Mouse (Mus musculus) gastrocnemius, postnatal 14 days (tissue): ENCODE results near the gene Mb21d2. TPM values are rescaled to one million over a fixed set of nuclear protein-coding genes. Genes with fewer than 3 reads are reported as not detected.

Experiments used
- DNase-seq: peaks from one replicate; pipeline ENCODE4 v3.0.0; 2021; ENCODE audit warnings: mixed read lengths
- intact Hi-C: fragments of 180-260 bp; cut with DNase I; formaldehyde crosslinking; loops from one replicate; pipeline ENCODE4 v1.15.1; 2025; ENCODE audit warnings: low total_unique reads
- total RNA-seq, 2 experiments: library from RNA; stranded (reverse); gene quantifications; 2 replicates each; pipeline ENCODE4 v1.2.3; 2021

Gene Mb21d2
- total RNA-seq, 2 experiments from 2014 or later = 6.2 to 7.1 TPM

- intact Hi-C loops = loop anchor here (10.0 kb wide), 1 partner anchor 54 kb away; the partner anchor contains the start of gene Mb21d2
These were observed 58.6 kb downstream of the Mb21d2 start for GRCm38 (mm10) chr16:28870860-28871259.

DNA sequence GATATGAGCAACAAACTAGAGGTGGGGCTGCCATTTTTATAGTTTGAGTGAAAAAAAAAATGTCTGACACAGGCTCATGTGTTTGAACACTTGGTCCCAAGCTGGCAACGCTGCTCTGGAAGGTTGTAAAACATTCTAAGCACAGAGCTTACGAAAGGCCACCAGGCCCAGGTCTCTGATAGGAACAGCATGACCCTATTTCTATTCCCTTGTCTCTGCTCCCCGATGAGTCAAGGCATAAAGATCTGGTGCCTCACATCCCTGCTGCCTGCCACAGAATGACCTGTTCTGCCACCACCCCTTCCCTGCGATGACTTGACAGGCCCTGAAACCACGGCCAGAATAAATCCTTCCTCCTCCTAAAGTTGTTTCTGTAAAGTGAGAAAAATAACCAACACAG is 59.0 kb downstream of the Mb21d2 start:
- DNase-seq = no peak
- intact Hi-C loops = loop anchor here (10.0 kb wide), 1 partner anchor 54 kb away; the partner anchor contains the start of gene Mb21d2

More at GRCm38 (mm10) chr16:28870860-28871259, 58.6 kb downstream of the Mb21d2 start:
- DNase-seq = no peak

GRCm38 (mm10) chr16:28868864-28869263 is 60.6 kb downstream of the Mb21d2 start:
- intact Hi-C loops = no loop called here
- DNase-seq = no peak

DNA sequence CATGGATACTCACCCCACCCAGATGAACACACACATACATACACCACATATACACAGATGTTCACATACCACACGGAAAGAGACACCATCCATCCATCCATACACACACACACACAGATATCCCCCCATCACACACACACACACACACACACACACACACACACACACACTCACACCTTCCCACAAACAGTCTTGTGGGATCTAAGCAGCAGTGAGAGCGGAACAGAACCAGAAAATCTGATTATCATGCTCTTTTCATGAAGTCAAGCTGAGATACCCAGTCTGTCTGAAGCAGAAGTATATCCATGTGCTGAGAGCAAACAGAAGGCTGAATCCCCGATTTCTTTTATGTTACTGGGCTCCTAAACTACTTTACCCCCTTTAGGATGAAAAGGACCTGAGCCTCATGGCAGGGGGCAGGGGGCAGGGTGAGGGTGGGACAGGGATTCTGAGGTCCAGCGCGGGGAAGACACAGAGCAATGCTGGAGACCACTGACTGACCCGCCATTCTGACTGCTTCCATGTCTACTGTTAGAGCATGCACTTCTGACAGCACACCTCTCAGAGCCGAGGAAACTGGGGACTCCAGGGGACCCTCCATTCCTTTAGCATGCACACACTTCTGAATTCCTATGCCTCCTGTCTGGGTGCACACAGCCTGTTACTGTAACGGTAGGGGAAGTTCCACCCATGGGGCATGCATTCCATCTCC is 62.7 kb downstream of the Mb21d2 start:
- DNase-seq = no peak
- intact Hi-C loops = no loop called here

- intact Hi-C loops = no loop called here
- no peak for DNase-seq
These were observed 65.9 kb downstream of the Mb21d2 start for GRCm38 (mm10) chr16:28863616-28864015.

- intact Hi-C loops = no loop called here
- DNase-seq = no peak
These were observed 67.4 kb downstream of the Mb21d2 start for GRCm38 (mm10) chr16:28862093-28862492.

GRCm38 (mm10) chr16:28859678-28860077 is 69.8 kb downstream of the Mb21d2 start:
- DNase-seq = no peak
- intact Hi-C loops = no loop called here

DNA sequence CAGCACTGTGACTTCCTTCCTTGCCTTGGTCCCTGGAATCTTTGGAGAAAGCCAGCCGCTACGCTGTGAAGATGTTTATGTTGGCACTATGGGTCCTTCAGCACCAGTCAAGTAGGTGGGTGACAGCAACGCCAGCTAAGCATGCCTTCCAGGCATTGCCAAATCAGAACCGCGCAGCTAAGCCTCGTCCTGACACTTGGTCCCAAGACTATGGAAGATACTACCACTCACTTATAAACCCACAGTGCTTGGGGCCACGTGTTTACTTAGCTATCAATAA is 70.5 kb downstream of the Mb21d2 start:
- no peak for DNase-seq
- intact Hi-C loops = no loop called here

DNA sequence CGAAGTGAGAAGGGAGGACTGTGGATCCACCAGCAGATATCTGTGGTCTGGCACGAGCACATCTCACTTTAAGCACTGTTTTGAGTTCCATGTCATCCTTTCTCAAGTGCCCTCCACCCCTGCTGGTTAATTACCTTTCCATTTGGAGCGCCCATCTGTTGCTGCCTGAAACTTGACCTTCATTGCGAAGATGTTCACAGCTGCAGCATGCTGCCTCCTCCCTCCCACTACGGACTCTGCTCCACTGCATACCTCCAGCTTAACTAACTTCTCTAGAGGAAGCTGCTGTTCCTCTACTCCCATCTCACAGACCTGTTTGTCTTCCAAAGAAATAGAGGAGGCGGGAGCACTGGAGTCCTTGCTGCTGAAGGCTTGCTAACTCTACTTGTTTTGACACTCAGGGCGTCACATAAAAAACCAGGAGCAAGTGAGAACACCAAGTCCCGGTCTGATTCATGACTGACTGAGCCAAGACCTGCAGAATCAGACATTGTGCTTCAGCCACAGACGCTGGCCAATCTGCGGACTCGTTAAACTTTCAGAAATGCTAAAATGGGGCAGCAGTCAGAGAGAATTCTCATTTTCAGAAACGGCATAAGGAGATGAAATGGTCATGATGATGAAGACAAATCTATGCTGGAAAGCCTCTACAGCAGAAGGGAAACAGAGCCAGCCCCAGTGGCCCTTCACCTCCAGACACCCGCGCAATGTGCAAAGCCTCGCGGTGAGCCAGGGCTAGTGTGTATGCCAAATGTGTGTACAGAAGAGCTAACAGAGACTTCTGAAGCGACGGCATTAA is 71.1 kb downstream of the Mb21d2 start:
- intact Hi-C loops = no loop called here
- no peak for DNase-seq

- DNase-seq = no peak
- intact Hi-C loops = no loop called here
These were observed 78.1 kb downstream of the Mb21d2 start for GRCm38 (mm10) chr16:28851409-28851821.

- intact Hi-C loops = no loop called here
These were observed 78.6 kb downstream of the Mb21d2 start for GRCm38 (mm10) chr16:28850881-28851280.

DNA sequence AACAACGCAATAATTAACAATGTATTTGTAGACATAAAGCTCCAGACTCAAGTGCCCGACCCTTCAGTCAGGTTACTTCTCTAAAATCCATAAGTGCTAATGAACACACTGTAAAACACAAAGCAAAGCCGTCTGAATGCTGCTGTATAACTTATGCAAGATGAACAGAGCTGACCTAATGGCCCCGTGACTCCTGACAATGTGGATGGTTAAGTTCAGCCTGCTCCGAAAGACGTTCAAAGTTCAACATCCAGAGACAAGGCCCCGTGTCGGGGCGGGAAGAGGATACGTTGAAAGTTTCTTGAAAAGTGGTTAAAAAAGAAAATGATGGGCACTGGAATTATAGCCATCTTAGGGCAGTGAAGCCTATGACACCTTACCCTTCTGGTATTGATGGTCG is 83.3 kb downstream of the Mb21d2 start:
- intact Hi-C loops = loop anchor here (10.0 kb wide), 1 partner anchor 79 kb away; the partner anchor contains the start of gene Mb21d2
- DNase-seq = no peak

More at GRCm38 (mm10) chr16:28850881-28851280, 78.6 kb downstream of the Mb21d2 start:
- DNase-seq = no peak

GRCm38 (mm10) chr16:28845336-28845735 is 84.1 kb downstream of the Mb21d2 start:
- intact Hi-C loops = loop anchor here (10.0 kb wide), 1 partner anchor 79 kb away; the partner anchor contains the start of gene Mb21d2
- DNase-seq = no peak

DNA sequence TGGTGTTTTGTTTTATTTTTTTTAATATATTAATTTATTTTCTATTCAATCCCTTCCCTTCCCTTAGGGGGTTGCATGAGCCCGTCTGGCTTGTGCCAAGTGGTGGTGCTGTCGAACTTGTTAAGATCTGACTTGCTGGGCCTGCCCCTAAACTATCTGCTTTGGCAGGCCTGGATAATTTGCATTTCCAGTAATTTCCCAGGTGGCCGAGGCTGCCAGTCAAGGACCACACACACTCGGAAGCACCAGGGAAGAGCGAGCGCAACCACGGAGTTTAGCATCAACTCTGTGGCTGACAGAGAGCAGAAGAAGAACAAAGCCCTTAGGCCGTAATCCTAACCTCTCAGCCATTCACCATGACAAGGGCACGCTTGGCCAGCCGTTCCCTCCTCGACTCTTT is 88.4 kb downstream of the Mb21d2 start:
- intact Hi-C loops = loop anchor here (5.0 to 10.0 kb wide), 3 partner anchors 84 to 721 kb away; partner anchors contain the start of gene Mb21d2
- no peak for DNase-seq

GRCm38 (mm10) chr16:28840075-28840974 is 89.1 kb downstream of the Mb21d2 start:
- intact Hi-C loops = loop anchor here (5.0 to 10.0 kb wide), 3 partner anchors 84 to 722 kb away; partner anchors contain the start of gene Mb21d2
- peak; percentile 39 for DNase-seq

GRCm38 (mm10) chr16:28839575-28839974 is 89.9 kb downstream of the Mb21d2 start:
- no peak for DNase-seq
- intact Hi-C loops = loop anchor here (10.0 kb wide), 1 partner anchor 595 kb away; no protein-coding TSS in a partner anchor

- peak; percentile 46 for DNase-seq
These were observed 91.5 kb downstream of the Mb21d2 start for GRCm38 (mm10) chr16:28838016-28838415.

DNA sequence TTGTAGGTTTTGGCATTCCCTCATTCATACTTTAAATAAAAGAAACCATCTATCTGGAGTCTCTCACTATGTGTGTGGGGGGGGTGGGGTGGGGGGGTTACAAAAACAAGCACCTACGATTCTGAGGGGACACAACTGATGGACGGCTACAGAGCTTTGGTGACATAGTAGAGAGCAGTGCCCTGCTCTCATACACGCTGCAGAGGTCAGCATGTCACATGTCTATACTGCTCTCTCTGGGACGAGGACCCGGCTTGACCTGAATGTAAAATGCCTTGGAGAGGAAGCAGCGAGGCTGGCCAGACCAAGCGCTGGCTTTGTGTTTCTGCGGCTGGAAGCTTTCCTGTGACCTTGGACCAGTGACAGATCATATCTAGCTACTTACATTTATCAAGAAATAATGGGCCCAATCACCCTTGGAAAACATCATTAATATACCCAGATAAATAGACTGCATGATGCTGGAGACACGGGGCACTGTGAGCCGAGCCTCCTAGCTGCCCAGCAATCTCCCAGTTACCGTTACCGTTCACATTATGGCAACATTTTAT is 97.3 kb downstream of the Mb21d2 start:
- intact Hi-C loops = loop anchor here (10.0 kb wide), 1 partner anchor 603 kb away; no protein-coding TSS in a partner anchor
- DNase-seq = no peak

More at GRCm38 (mm10) chr16:28838016-28838415, 91.5 kb downstream of the Mb21d2 start:
- intact Hi-C loops = loop anchor here (10.0 kb wide), 1 partner anchor 597 kb away; no protein-coding TSS in a partner anchor
